Mouse (Mus musculus) right cerebral cortex, postnatal 36 days (tissue): ENCODE results near the gene Siae.

ENCODE experiments used
- DNase-seq, 2 experiments: peaks; one replicate each; pipeline ENCODE4 v3.0.0; 2022; ENCODE audit warnings: low spot score in 2 of 2, mixed read lengths in 1 of 2

The Siae gene

GRCm38 (mm10) chr9:37675287-37675686 is 119.8 kb downstream of the Siae start:
- peak; percentile 28 to 74 for DNase-seq

- no peak for DNase-seq
Measured at GRCm38 (mm10) chr9:37681123-37681522, 125.6 kb downstream of the Siae start.

GRCm38 (mm10) chr9:37687288-37687940 is 131.9 kb downstream of the Siae start:
- no peak for DNase-seq

DNA sequence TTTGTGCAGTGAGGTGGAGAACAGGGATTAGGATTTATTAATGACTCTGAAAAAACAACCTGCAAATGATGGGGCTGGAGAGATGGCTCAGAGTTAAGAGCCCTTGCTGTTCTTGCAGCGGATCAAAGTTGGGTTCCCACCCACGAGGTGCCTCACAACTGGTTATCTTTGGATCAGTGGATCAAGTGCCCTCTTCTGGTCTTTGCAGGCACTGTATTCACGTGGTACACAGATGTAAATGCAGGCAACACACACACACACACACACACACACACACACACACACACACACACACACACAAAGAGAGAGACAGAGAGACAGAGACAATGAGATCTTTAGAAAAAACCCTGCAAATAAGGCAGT is 132.4 kb downstream of the Siae start:
- no peak for DNase-seq

GRCm38 (mm10) chr9:37689970-37690686 is 134.6 kb downstream of the Siae start:
- no peak for DNase-seq
